Mouse (Mus musculus) CH12.LX (cell line): ENCODE data around the gene A030005K14Rik. TPM values are rescaled to one million over a fixed set of nuclear protein-coding genes. Genes with fewer than 3 reads are reported as not detected.

Experiments
- DNase-seq: peaks from one replicate; pipeline ENCODE4 v3.0.0-alpha.2; 2013; ENCODE audit errors: extremely low read depth
- H3K27ac ChIP-seq: 2 replicates; pipeline ENCODE4 v1.5.1; 2012; ENCODE audit warnings: low read depth, mild to moderate bottlenecking, control low read depth, moderate library complexity; ENCODE audit not compliant: insufficient read depth
- H3K27me3 ChIP-seq: replicated peaks from 2 replicates; pipeline ENCODE3; 2012; ENCODE audit warnings: inconsistent platforms
- H3K36me3 ChIP-seq, 2 experiments: replicated peaks in 1 of 2; 2 replicates each; pipeline versions ENCODE3 to v1.6.1; 2012; ENCODE audit warnings: inconsistent platforms in 1 of 2, low read length in 1 of 2, mild to moderate bottlenecking in 1 of 2, mixed read lengths in 1 of 2, moderate library complexity in 1 of 2; ENCODE audit not compliant: control insufficient read depth in 1 of 2, insufficient read depth in 1 of 2
- H3K4me1 ChIP-seq, 2 experiments: 2 replicates each; pipeline ENCODE4 v1.6.1; 2012; ENCODE audit warnings: inconsistent platforms in 1 of 2, moderate library complexity in 1 of 2; ENCODE audit not compliant: insufficient read depth in 2 of 2, control insufficient read depth in 1 of 2
- H3K4me2 ChIP-seq: 2 replicates; pipeline ENCODE4 v1.6.1; 2012; ENCODE audit warnings: low read depth, mild to moderate bottlenecking, control low read depth; ENCODE audit not compliant: poor library complexity, insufficient read depth, severe bottlenecking
- H3K4me3 ChIP-seq, 3 experiments: fragments of 150-350 bp in 1 of 3; sonication (generic) in 1 of 3; replicated peaks in 1 of 3; 2 replicates each; pipeline versions ENCODE3 to v1.5.1; 2011 to 2012; ENCODE audit warnings: low read depth in 2 of 3, low read length in 2 of 3, mild to moderate bottlenecking in 2 of 3, moderate library complexity in 2 of 3, control low read depth in 1 of 3, improper control_type of control experiment in 1 of 3, inconsistent platforms in 1 of 3, mixed read lengths in 1 of 3; ENCODE audit not compliant: poor library complexity in 1 of 3
- H3K79me2 ChIP-seq: replicated peaks from 2 replicates; pipeline ENCODE4 v1.6.1; 2012; ENCODE audit warnings: mild to moderate bottlenecking, moderate library complexity; ENCODE audit not compliant: control insufficient read depth, poor library complexity, insufficient read depth, severe bottlenecking; ENCODE audit errors: extremely low read depth
- H3K9ac ChIP-seq: 2 replicates; pipeline ENCODE4 v1.6.1; 2012; ENCODE audit warnings: low read depth, mild to moderate bottlenecking, control low read depth, moderate library complexity; ENCODE audit not compliant: insufficient read depth
- H3K9me3 ChIP-seq: replicated peaks from 2 replicates; pipeline ENCODE3; 2012; ENCODE audit warnings: low read length, inconsistent platforms, mixed read lengths
- CTCF ChIP-seq, 2 experiments: IDR thresholded peaks in 1 of 2; conservative IDR thresholded peaks in 1 of 2; 2 replicates each; pipeline ENCODE4 v1.5.1; 2011 to 2012; ENCODE audit warnings: low read depth in 2 of 2, low read length in 2 of 2, improper control_type of control experiment in 1 of 2, inconsistent platforms in 1 of 2, mild to moderate bottlenecking in 1 of 2, moderate library complexity in 1 of 2
- E2F4 ChIP-seq: IDR thresholded peaks from 2 replicates; pipeline ENCODE4 v1.6.1; 2011; ENCODE audit warnings: low read depth, low read length, improper control_type of control experiment; ENCODE audit not compliant: insufficient replicate concordance
- ELF1 ChIP-seq: IDR thresholded peaks from 2 replicates; pipeline ENCODE4 v1.6.1; 2014; ENCODE audit warnings: low read depth, mild to moderate bottlenecking, inconsistent platforms, low read length, improper control_type of control experiment
- ETS1 ChIP-seq: conservative IDR thresholded peaks from 2 replicates; pipeline ENCODE4 v1.6.1; 2012; ENCODE audit warnings: low read depth, mild to moderate bottlenecking, inconsistent platforms, low read length, improper control_type of control experiment, moderate library complexity
- GABPA ChIP-seq: IDR thresholded peaks from 2 replicates; pipeline ENCODE4 v1.6.1; 2012; ENCODE audit warnings: low read depth, low read length, improper control_type of control experiment, inconsistent platforms; ENCODE audit not compliant: insufficient replicate concordance
- IRF4 ChIP-seq: IDR thresholded peaks from 2 replicates; pipeline ENCODE4 v1.6.1; 2014; ENCODE audit warnings: low read depth, mild to moderate bottlenecking, inconsistent platforms, low read length, improper control_type of control experiment
- KAT2A ChIP-seq: IDR thresholded peaks from 2 replicates; pipeline ENCODE4 v1.6.1; 2012; ENCODE audit warnings: low read length, improper control_type of control experiment, inconsistent platforms; ENCODE audit not compliant: insufficient replicate concordance
- MAFK ChIP-seq: IDR thresholded peaks from 2 replicates; pipeline ENCODE4 v1.6.1; 2011; ENCODE audit warnings: low read length, improper control_type of control experiment; ENCODE audit not compliant: insufficient replicate concordance
- MEF2A ChIP-seq: IDR thresholded peaks from 2 replicates; pipeline ENCODE4 v1.6.1; 2014; ENCODE audit warnings: low read depth, mild to moderate bottlenecking, inconsistent platforms, low read length, improper control_type of control experiment, borderline replicate concordance
- PAX5 ChIP-seq: IDR thresholded peaks from 2 replicates; pipeline ENCODE4 v1.6.1; 2012; ENCODE audit warnings: low read length, inconsistent platforms, mixed read lengths
- POLR2A ChIP-seq: IDR thresholded peaks from 2 replicates; pipeline ENCODE4 v1.6.1; 2011; ENCODE audit warnings: low read depth, mild to moderate bottlenecking, improper control_type of control experiment, low read length
- POLR2AphosphoS2 ChIP-seq: IDR thresholded peaks from 2 replicates; pipeline ENCODE4 v1.6.1; 2011; ENCODE audit warnings: low read depth, low read length, improper control_type of control experiment
- RAD21 ChIP-seq: IDR thresholded peaks from 2 replicates; pipeline ENCODE4 v1.6.1; 2011; ENCODE audit warnings: low read depth, mild to moderate bottlenecking, low read length, improper control_type of control experiment, moderate library complexity
- RCOR1 ChIP-seq: conservative IDR thresholded peaks from 2 replicates; pipeline ENCODE4 v1.6.1; 2012; ENCODE audit warnings: low read depth, mild to moderate bottlenecking, inconsistent platforms, low read length, improper control_type of control experiment
- TBP ChIP-seq: conservative IDR thresholded peaks from 2 replicates; pipeline ENCODE4 v1.6.1; 2011; ENCODE audit warnings: low read depth, low read length, improper control_type of control experiment
- TCF12 ChIP-seq: IDR thresholded peaks from 2 replicates; pipeline ENCODE4 v1.6.1; 2014; ENCODE audit warnings: low read depth, mild to moderate bottlenecking, inconsistent platforms, low read length, improper control_type of control experiment
- UBTF ChIP-seq: IDR thresholded peaks from 2 replicates; pipeline ENCODE4 v1.6.1; 2012; ENCODE audit warnings: low read depth, mild to moderate bottlenecking, inconsistent platforms, low read length, improper control_type of control experiment, moderate library complexity
- USF2 ChIP-seq: conservative IDR thresholded peaks from 2 replicates; pipeline ENCODE4 v1.6.1; 2011; ENCODE audit warnings: low read depth, low read length, improper control_type of control experiment
- ZC3H11A ChIP-seq: IDR thresholded peaks from 2 replicates; pipeline ENCODE4 v1.6.1; 2012; ENCODE audit warnings: low read depth, mild to moderate bottlenecking, inconsistent platforms, low read length, improper control_type of control experiment
- ZKSCAN1 ChIP-seq: IDR thresholded peaks from 2 replicates; pipeline ENCODE4 v1.6.1; 2012; ENCODE audit warnings: low read depth, inconsistent platforms, low read length, improper control_type of control experiment, borderline replicate concordance
- ZMIZ1 ChIP-seq: IDR thresholded peaks from 2 replicates; pipeline ENCODE4 v1.6.1; 2012; ENCODE audit warnings: low read depth, mild to moderate bottlenecking, inconsistent platforms, low read length, improper control_type of control experiment
- dilution Hi-C: fragments of 300-500 bp; cut with MboI; formaldehyde crosslinking; loops from 2 replicates; pipeline ENCODE4 v1.14.3; 2020; ENCODE audit warnings: low sequenced_read_pairs; ENCODE audit not compliant: extremely low pct_unique_long_range_greater_than_20kb, extremely low pct_ligation_motif_present
- in situ Hi-C: fragments of 300-500 bp; cut with MboI; formaldehyde crosslinking; loops from 3 replicates; pipeline ENCODE4 v1.14.3; 2019; ENCODE audit warnings: low sequenced_read_pairs, low pct_ligation_motif_present, low pct_unique_long_range_greater_than_20kb, mixed read lengths
- polyA plus RNA-seq: library from polyadenylated mRNA; unstranded; fragments of >175 nt; gene quantifications from 2 replicates; pipeline ENCODE4 v1.2.1, GENCODE M21; 2012; ENCODE audit warnings: low read depth; ENCODE audit not compliant: insufficient read length
- total RNA-seq, 2 experiments: library from RNA; depleted of rRNA; stranded (reverse); fragments of 300-350 nt in 1 of 2; fragments of >200 nt in 1 of 2; gene quantifications; 2 replicates each; pipeline ENCODE4 v1.2.3; 2012 to 2014

A030005K14Rik gene
- total and polyA plus RNA-seq, 3 experiments, result not detected

DNA sequence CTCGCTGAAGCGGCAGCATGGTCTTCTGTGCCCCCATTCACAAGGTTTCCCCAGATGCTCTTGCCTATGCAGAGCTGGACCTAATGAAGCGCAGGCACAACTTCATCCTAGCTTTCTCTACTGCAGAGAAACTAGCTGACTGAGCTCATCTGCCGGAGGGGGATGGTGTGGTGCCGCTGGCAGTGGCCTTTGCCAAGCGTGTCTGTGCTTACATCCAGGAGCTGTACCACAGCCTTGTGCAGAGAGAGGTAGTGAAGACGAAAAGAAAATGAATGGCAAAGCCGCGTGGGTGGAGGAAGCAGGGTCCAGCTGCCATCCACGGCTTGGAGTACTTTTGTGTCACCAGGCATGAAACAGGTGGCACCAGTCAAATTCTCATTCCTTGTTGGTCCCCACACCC is 8.0 kb upstream of the A030005K14Rik start:
- Histone ChIP-seq H3K4me1 (no peaks in the 10 kb centered on the region), H3K9ac (no peak overlapping the region)
- in situ Hi-C loops, result loop anchor here (10.0 kb wide), 1 partner anchor 648 kb away; no protein-coding TSS in a partner anchor
- no peak for TF ChIP-seq PAX5
- TF ChIP-seq IRF4, result no peak
- TF ChIP-seq UBTF, result no peak
- no peak for TF ChIP-seq MAFK
- no peak for TF ChIP-seq TBP
- no peak for TF ChIP-seq ETS1
- no peak for TF ChIP-seq POLR2AphosphoS2
- no peak for TF ChIP-seq TCF12
- no peak for TF ChIP-seq ZC3H11A
- TF ChIP-seq ELF1, result no peak
- TF ChIP-seq RCOR1, result no peak
- no peak for TF ChIP-seq RAD21
- no peak for TF ChIP-seq ZMIZ1
- no peak for TF ChIP-seq ZKSCAN1
- no peak for TF ChIP-seq KAT2A
- TF ChIP-seq MEF2A, result no peak
- no peak for TF ChIP-seq CTCF (conservative IDR thresholded peaks at IDR 0.05 in 1 of 2, IDR thresholded peaks at IDR 0.05 in 1 of 2; ENCODE audit: low read depth in 2 of 2, low read length in 2 of 2)
- TF ChIP-seq E2F4, result no peak
- TF ChIP-seq GABPA, result no peak
- no peak for TF ChIP-seq POLR2A
- TF ChIP-seq, all 38 proteins: peak for 0
- no peak for DNase-seq
- Histone ChIP-seq H3K36me3 (no peaks in the 10 kb centered on the region), H3K79me2 (no peaks in the 10 kb centered on the region), H3K9me3 (peaks cover 2% of the 10 kb centered on the region), H3K27me3 (no peaks in the 10 kb centered on the region), H3K4me3 (no peak overlapping the region), H3K4me2 (no peak overlapping the region), H3K27ac (no peak overlapping the region)
- dilution Hi-C loops, result no loop called here

DNA sequence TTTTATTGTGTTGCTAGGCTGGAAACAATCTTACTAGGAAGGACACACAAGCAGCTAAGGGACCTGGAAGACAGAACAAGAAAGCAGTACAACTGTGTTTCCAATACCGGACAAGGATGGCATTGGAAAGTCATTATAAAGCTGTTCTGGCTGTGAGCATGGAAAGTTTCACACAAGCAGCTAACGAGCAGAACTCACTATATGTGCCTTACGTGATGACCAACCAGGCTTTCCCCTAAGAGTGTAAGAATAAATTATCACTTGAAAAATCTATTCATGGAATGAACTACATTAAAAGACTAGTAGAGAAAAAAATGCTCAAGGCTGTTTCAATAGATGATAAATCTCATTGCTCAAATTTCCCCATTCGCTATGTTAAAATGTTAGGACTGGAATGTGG is 7.4 kb upstream of the A030005K14Rik start:
- DNase-seq, result no peak
- no peak overlapping the region for H3K27ac ChIP-seq
- H3K4me1 ChIP-seq, result no peaks in the 10 kb centered on the region
- no peak overlapping the region for H3K9ac ChIP-seq
- no peaks in the 10 kb centered on the region for H3K27me3 ChIP-seq
- dilution Hi-C loops, result no loop called here
- H3K9me3 ChIP-seq, result peaks cover 2% of the 10 kb centered on the region
- no peaks in the 10 kb centered on the region for H3K36me3 ChIP-seq
- TF ChIP-seq USF2, result no peak
- TF ChIP-seq, all 38 proteins: peak for 0
- no peaks in the 10 kb centered on the region for H3K79me2 ChIP-seq
- H3K4me2 ChIP-seq, result no peak overlapping the region
- H3K4me3 ChIP-seq, result no peak overlapping the region
- in situ Hi-C loops, result loop anchor here (10.0 kb wide), 1 partner anchor 648 kb away; no protein-coding TSS in a partner anchor
